Mouse (Mus musculus) cerebellum, adult 2 months (tissue): ENCODE data around the gene Zdhhc17.

ENCODE experiments used
- CTCF ChIP-seq: fragments of 200-500 bp; IDR thresholded peaks from 2 replicates; pipeline ENCODE4 v1.5.1; 2011; ENCODE audit warnings: low read depth, mild to moderate bottlenecking, control low read depth, low read length, moderate library complexity, borderline replicate concordance; ENCODE audit not compliant: insufficient read depth
- POLR2A ChIP-seq: fragments of 200-500 bp; IDR thresholded peaks from 2 replicates; pipeline ENCODE4 v1.6.1; 2011; ENCODE audit warnings: low read length, control low read depth, borderline replicate concordance; ENCODE audit not compliant: insufficient read depth

DNA sequence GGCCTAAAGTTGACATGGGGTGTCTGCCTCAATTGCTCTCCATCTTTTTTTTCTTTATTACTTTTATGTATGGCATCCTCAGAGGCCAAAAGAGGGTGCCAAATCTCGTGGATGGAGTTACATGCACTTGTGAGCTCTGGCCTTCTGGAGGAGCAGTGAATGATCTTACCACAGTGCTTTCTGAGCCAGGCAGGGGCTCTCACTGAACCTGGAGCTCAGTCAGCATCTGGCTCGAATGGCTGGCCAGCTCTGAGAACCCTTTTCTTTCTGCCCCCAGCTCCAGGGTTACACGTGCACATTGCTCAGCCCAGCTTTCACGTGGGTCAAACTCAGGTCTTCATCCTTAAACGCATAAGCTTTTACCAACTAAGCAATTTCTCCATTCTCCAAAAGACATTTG, 16.7 kb downstream of the Zdhhc17 start:
- TF ChIP-seq CTCF (no peak), POLR2A (no peak)
